Mouse (Mus musculus): ENCODE results near the gene Gm47996. TPM values are rescaled to one million over a fixed set of nuclear protein-coding genes. Genes with fewer than 3 reads are reported as not detected.
"Not testable (repeated sequence)": the region's sequence is repeated elsewhere in the genome, so short reads cannot be mapped to it uniquely, and the experiment has no call there.

Gm47996 gene
- polyA plus RNA-seq, 1 experiment from 2014 or later = not detected

GRCm38 (mm10) chr1:151186879-151187424 is 23.0 kb upstream of the Gm47996 start:
- H3K27me3 ChIP-seq (ENCODE audit: poor library complexity, severe bottlenecking); H3K4me3 ChIP-seq; H3K9me3 ChIP-seq; H3K4me1 ChIP-seq; H3K27ac ChIP-seq; DNase-seq (ENCODE audit: extremely low spot score, low spot score); H3K36me3 ChIP-seq (replicated peaks): not testable (repeated sequence)
- 89% methylated on average over 4 of the region's 4 CpGs for WGBS

GRCm38 (mm10) chr1:151188469-151188868 is 21.5 kb upstream of the Gm47996 start:
- DNase-seq (ENCODE audit: extremely low spot score, low spot score) = no peak
- no peak overlapping the region for H3K27ac ChIP-seq
- H3K27me3 ChIP-seq (ENCODE audit: poor library complexity, severe bottlenecking) = no peaks in the 10 kb centered on the region
- WGBS = 88% methylated on average over 4 of the region's 4 CpGs
- no peaks in the 10 kb centered on the region for H3K4me1 ChIP-seq
- H3K36me3 ChIP-seq (replicated peaks) = no peaks in the 10 kb centered on the region
- H3K4me3 ChIP-seq = no peak overlapping the region
- H3K9me3 ChIP-seq = no peaks in the 10 kb centered on the region

GRCm38 (mm10) chr1:151192075-151192474 is 17.9 kb upstream of the Gm47996 start, which contains the start of gene Gm8947:
TSS of gene Gm8947 (plus strand) at chr1:151192376.
- not testable (repeated sequence) for H3K27me3 ChIP-seq (ENCODE audit: poor library complexity, severe bottlenecking); H3K36me3 ChIP-seq (replicated peaks); H3K9me3 ChIP-seq; H3K4me1 ChIP-seq; DNase-seq (ENCODE audit: extremely low spot score, low spot score); H3K4me3 ChIP-seq; H3K27ac ChIP-seq
- WGBS = no CpG with 5 or more reads among the region's 7 CpGs

GRCm38 (mm10) chr1:151192739-151193138 is 17.2 kb upstream of the Gm47996 start:
- not testable (repeated sequence) for DNase-seq (ENCODE audit: extremely low spot score, low spot score); H3K4me1 ChIP-seq; H3K36me3 ChIP-seq (replicated peaks); H3K9me3 ChIP-seq; H3K27me3 ChIP-seq (ENCODE audit: poor library complexity, severe bottlenecking); H3K4me3 ChIP-seq; H3K27ac ChIP-seq
- 94% methylated on average over 15 of the region's 15 CpGs for WGBS

GRCm38 (mm10) chr1:151195986-151196385 is 13.9 kb upstream of the Gm47996 start:
- not testable (repeated sequence) for H3K27ac ChIP-seq; H3K27me3 ChIP-seq (ENCODE audit: poor library complexity, severe bottlenecking); DNase-seq (ENCODE audit: extremely low spot score, low spot score); H3K4me1 ChIP-seq; H3K9me3 ChIP-seq; H3K36me3 ChIP-seq (replicated peaks); H3K4me3 ChIP-seq
- 69% methylated on average over 4 of the region's 4 CpGs for WGBS

GRCm38 (mm10) chr1:151196690-151197089 is 13.2 kb upstream of the Gm47996 start:
- not testable (repeated sequence) for DNase-seq (ENCODE audit: extremely low spot score, low spot score); H3K27me3 ChIP-seq (ENCODE audit: poor library complexity, severe bottlenecking); H3K4me1 ChIP-seq; H3K36me3 ChIP-seq (replicated peaks); H3K9me3 ChIP-seq; H3K27ac ChIP-seq; H3K4me3 ChIP-seq
- WGBS = 82% methylated on average over 3 of the region's 3 CpGs

GRCm38 (mm10) chr1:151198120-151198519 is 11.8 kb upstream of the Gm47996 start, which contains the start of gene Gm47995:
TSS of gene Gm47995 (plus strand) at chr1:151198448.
- H3K27me3 ChIP-seq (ENCODE audit: poor library complexity, severe bottlenecking); H3K27ac ChIP-seq; H3K4me1 ChIP-seq; H3K9me3 ChIP-seq; H3K4me3 ChIP-seq; DNase-seq (ENCODE audit: extremely low spot score, low spot score); H3K36me3 ChIP-seq (replicated peaks): not testable (repeated sequence)
- 94% methylated on average over 2 of the region's 4 CpGs for WGBS

GRCm38 (mm10) chr1:151200620-151201019 is 9.3 kb upstream of the Gm47996 start:
- H3K4me1 ChIP-seq; H3K9me3 ChIP-seq; DNase-seq (ENCODE audit: extremely low spot score, low spot score): not testable (repeated sequence)

GRCm38 (mm10) chr1:151202771-151203170 is 7.2 kb upstream of the Gm47996 start:
- WGBS = 97% methylated on average over 4 of the region's 5 CpGs
- H3K27ac ChIP-seq; H3K36me3 ChIP-seq (replicated peaks): not testable (repeated sequence)

More at GRCm38 (mm10) chr1:151200620-151201019, 9.3 kb upstream of the Gm47996 start:
- not testable (repeated sequence) for H3K4me3 ChIP-seq; H3K27ac ChIP-seq; H3K36me3 ChIP-seq (replicated peaks); H3K27me3 ChIP-seq (ENCODE audit: poor library complexity, severe bottlenecking)

GRCm38 (mm10) chr1:151203818-151204217 is 6.1 kb upstream of the Gm47996 start, which contains the start of gene 3110040M04Rik:
TSS of gene 3110040M04Rik (plus strand) at chr1:151204121.
- not testable (repeated sequence) for H3K9me3 ChIP-seq; H3K27me3 ChIP-seq (ENCODE audit: poor library complexity, severe bottlenecking); H3K4me1 ChIP-seq; H3K27ac ChIP-seq; DNase-seq (ENCODE audit: extremely low spot score, low spot score); H3K36me3 ChIP-seq (replicated peaks); H3K4me3 ChIP-seq
- no CpG with 5 or more reads among the region's 6 CpGs for WGBS

More at GRCm38 (mm10) chr1:151202771-151203170, 7.2 kb upstream of the Gm47996 start:
- not testable (repeated sequence) for DNase-seq (ENCODE audit: extremely low spot score, low spot score); H3K27me3 ChIP-seq (ENCODE audit: poor library complexity, severe bottlenecking); H3K4me1 ChIP-seq; H3K9me3 ChIP-seq; H3K4me3 ChIP-seq

GRCm38 (mm10) chr1:151208493-151208892 is 1.4 kb upstream of the Gm47996 start:
- not testable (repeated sequence) for DNase-seq (ENCODE audit: extremely low spot score, low spot score); H3K9me3 ChIP-seq; H3K4me3 ChIP-seq; H3K27ac ChIP-seq; H3K27me3 ChIP-seq (ENCODE audit: poor library complexity, severe bottlenecking); H3K36me3 ChIP-seq (replicated peaks); H3K4me1 ChIP-seq
- 91% methylated on average over 4 of the region's 5 CpGs for WGBS

- H3K9me3 ChIP-seq; DNase-seq (ENCODE audit: extremely low spot score, low spot score); H3K4me3 ChIP-seq; H3K36me3 ChIP-seq (replicated peaks); H3K27ac ChIP-seq; H3K4me1 ChIP-seq; H3K27me3 ChIP-seq (ENCODE audit: poor library complexity, severe bottlenecking): not testable (repeated sequence)
Observed at GRCm38 (mm10) chr1:151208944-151209343, 987 bp upstream of the Gm47996 start.

GRCm38 (mm10) chr1:151211666-151212065 is 1.7 kb downstream of the Gm47996 start:
- WGBS = 90% methylated on average over 5 of the region's 5 CpGs
- not testable (repeated sequence) for DNase-seq (ENCODE audit: extremely low spot score, low spot score)

GRCm38 (mm10) chr1:151214862-151215261 is 4.9 kb downstream of the Gm47996 start:
- no peak for DNase-seq (ENCODE audit: extremely low spot score, low spot score)
- 76% methylated on average over 2 of the region's 2 CpGs for WGBS
- no peaks in the 10 kb centered on the region for H3K27me3 ChIP-seq (ENCODE audit: poor library complexity, severe bottlenecking)
- no peak overlapping the region for H3K4me3 ChIP-seq
- H3K36me3 ChIP-seq (replicated peaks) = no peaks in the 10 kb centered on the region
- H3K4me1 ChIP-seq = no peaks in the 10 kb centered on the region
- H3K9me3 ChIP-seq = no peaks in the 10 kb centered on the region
- H3K27ac ChIP-seq = no peak overlapping the region

More at GRCm38 (mm10) chr1:151211666-151212065, 1.7 kb downstream of the Gm47996 start:
- not testable (repeated sequence) for H3K27ac ChIP-seq; H3K27me3 ChIP-seq (ENCODE audit: poor library complexity, severe bottlenecking); H3K4me1 ChIP-seq; H3K9me3 ChIP-seq; H3K4me3 ChIP-seq; H3K36me3 ChIP-seq (replicated peaks)
